Mouse (Mus musculus) CH12.LX (cell line): Measurements from ENCODE around the gene Scin. TPM values are rescaled to one million over a fixed set of nuclear protein-coding genes. Genes with fewer than 3 reads are reported as not detected.

Experiments used
- DNase-seq: peaks from one replicate; pipeline ENCODE4 v3.0.0-alpha.2; 2013; ENCODE audit errors: extremely low read depth
- H3K27ac ChIP-seq: 2 replicates; pipeline ENCODE4 v1.5.1; 2012; ENCODE audit warnings: low read depth, mild to moderate bottlenecking, control low read depth, moderate library complexity; ENCODE audit not compliant: insufficient read depth
- H3K27me3 ChIP-seq: replicated peaks from 2 replicates; pipeline ENCODE3; 2012; ENCODE audit warnings: inconsistent platforms
- H3K36me3 ChIP-seq, 2 experiments: replicated peaks in 1 of 2; 2 replicates each; pipeline versions ENCODE3 to v1.6.1; 2012; ENCODE audit warnings: inconsistent platforms in 1 of 2, low read length in 1 of 2, mild to moderate bottlenecking in 1 of 2, mixed read lengths in 1 of 2, moderate library complexity in 1 of 2; ENCODE audit not compliant: control insufficient read depth in 1 of 2, insufficient read depth in 1 of 2
- H3K4me1 ChIP-seq, 2 experiments: 2 replicates each; pipeline ENCODE4 v1.6.1; 2012; ENCODE audit warnings: inconsistent platforms in 1 of 2, moderate library complexity in 1 of 2; ENCODE audit not compliant: insufficient read depth in 2 of 2, control insufficient read depth in 1 of 2
- H3K4me2 ChIP-seq: 2 replicates; pipeline ENCODE4 v1.6.1; 2012; ENCODE audit warnings: low read depth, mild to moderate bottlenecking, control low read depth; ENCODE audit not compliant: poor library complexity, insufficient read depth, severe bottlenecking
- H3K4me3 ChIP-seq, 3 experiments: fragments of 150-350 bp in 1 of 3; sonication (generic) in 1 of 3; replicated peaks in 1 of 3; 2 replicates each; pipeline versions ENCODE3 to v1.5.1; 2011 to 2012; ENCODE audit warnings: low read depth in 2 of 3, low read length in 2 of 3, mild to moderate bottlenecking in 2 of 3, moderate library complexity in 2 of 3, control low read depth in 1 of 3, improper control_type of control experiment in 1 of 3, inconsistent platforms in 1 of 3, mixed read lengths in 1 of 3; ENCODE audit not compliant: poor library complexity in 1 of 3
- H3K79me2 ChIP-seq: replicated peaks from 2 replicates; pipeline ENCODE4 v1.6.1; 2012; ENCODE audit warnings: mild to moderate bottlenecking, moderate library complexity; ENCODE audit not compliant: control insufficient read depth, poor library complexity, insufficient read depth, severe bottlenecking; ENCODE audit errors: extremely low read depth
- H3K9ac ChIP-seq: 2 replicates; pipeline ENCODE4 v1.6.1; 2012; ENCODE audit warnings: low read depth, mild to moderate bottlenecking, control low read depth, moderate library complexity; ENCODE audit not compliant: insufficient read depth
- H3K9me3 ChIP-seq: replicated peaks from 2 replicates; pipeline ENCODE3; 2012; ENCODE audit warnings: low read length, inconsistent platforms, mixed read lengths
- BHLHE40 ChIP-seq: IDR thresholded peaks from 2 replicates; pipeline ENCODE4 v1.6.1; 2011; ENCODE audit warnings: mild to moderate bottlenecking, low read depth, low read length, improper control_type of control experiment
- E2F4 ChIP-seq: IDR thresholded peaks from 2 replicates; pipeline ENCODE4 v1.6.1; 2011; ENCODE audit warnings: low read depth, low read length, improper control_type of control experiment; ENCODE audit not compliant: insufficient replicate concordance
- ELF1 ChIP-seq: IDR thresholded peaks from 2 replicates; pipeline ENCODE4 v1.6.1; 2014; ENCODE audit warnings: low read depth, mild to moderate bottlenecking, inconsistent platforms, low read length, improper control_type of control experiment
- ETS1 ChIP-seq: conservative IDR thresholded peaks from 2 replicates; pipeline ENCODE4 v1.6.1; 2012; ENCODE audit warnings: low read depth, mild to moderate bottlenecking, inconsistent platforms, low read length, improper control_type of control experiment, moderate library complexity
- GABPA ChIP-seq: IDR thresholded peaks from 2 replicates; pipeline ENCODE4 v1.6.1; 2012; ENCODE audit warnings: low read depth, low read length, improper control_type of control experiment, inconsistent platforms; ENCODE audit not compliant: insufficient replicate concordance
- IRF4 ChIP-seq: IDR thresholded peaks from 2 replicates; pipeline ENCODE4 v1.6.1; 2014; ENCODE audit warnings: low read depth, mild to moderate bottlenecking, inconsistent platforms, low read length, improper control_type of control experiment
- JUN ChIP-seq: IDR thresholded peaks from 2 replicates; pipeline ENCODE4 v1.6.1; 2011; ENCODE audit warnings: low read depth, mild to moderate bottlenecking, low read length, improper control_type of control experiment, moderate library complexity; ENCODE audit not compliant: insufficient read depth
- KAT2A ChIP-seq: IDR thresholded peaks from 2 replicates; pipeline ENCODE4 v1.6.1; 2012; ENCODE audit warnings: low read length, improper control_type of control experiment, inconsistent platforms; ENCODE audit not compliant: insufficient replicate concordance
- MAFK ChIP-seq: IDR thresholded peaks from 2 replicates; pipeline ENCODE4 v1.6.1; 2011; ENCODE audit warnings: low read length, improper control_type of control experiment; ENCODE audit not compliant: insufficient replicate concordance
- MAZ ChIP-seq: IDR thresholded peaks from 2 replicates; pipeline ENCODE4 v1.6.1; 2012; ENCODE audit warnings: low read depth, mild to moderate bottlenecking, inconsistent platforms, low read length, improper control_type of control experiment, moderate library complexity
- MYC ChIP-seq: IDR thresholded peaks from 2 replicates; pipeline ENCODE4 v1.6.1; 2011; ENCODE audit warnings: low read depth, mild to moderate bottlenecking, improper control_type of control experiment, low read length
- NELFE ChIP-seq: IDR thresholded peaks from 2 replicates; pipeline ENCODE4 v1.6.1; 2011; ENCODE audit warnings: low read depth, low read length, improper control_type of control experiment
- NRF1 ChIP-seq: IDR thresholded peaks from 2 replicates; pipeline ENCODE4 v1.6.1; 2014; ENCODE audit warnings: low read depth, mild to moderate bottlenecking, inconsistent platforms, low read length, improper control_type of control experiment, moderate library complexity
- POLR2A ChIP-seq: IDR thresholded peaks from 2 replicates; pipeline ENCODE4 v1.6.1; 2011; ENCODE audit warnings: low read depth, mild to moderate bottlenecking, improper control_type of control experiment, low read length
- POLR2AphosphoS2 ChIP-seq: IDR thresholded peaks from 2 replicates; pipeline ENCODE4 v1.6.1; 2011; ENCODE audit warnings: low read depth, low read length, improper control_type of control experiment
- RCOR1 ChIP-seq: conservative IDR thresholded peaks from 2 replicates; pipeline ENCODE4 v1.6.1; 2012; ENCODE audit warnings: low read depth, mild to moderate bottlenecking, inconsistent platforms, low read length, improper control_type of control experiment
- SIN3A ChIP-seq: IDR thresholded peaks from 2 replicates; pipeline ENCODE4 v1.6.1; 2012; ENCODE audit warnings: low read length, improper control_type of control experiment, inconsistent platforms
- TBP ChIP-seq: conservative IDR thresholded peaks from 2 replicates; pipeline ENCODE4 v1.6.1; 2011; ENCODE audit warnings: low read depth, low read length, improper control_type of control experiment
- UBTF ChIP-seq: IDR thresholded peaks from 2 replicates; pipeline ENCODE4 v1.6.1; 2012; ENCODE audit warnings: low read depth, mild to moderate bottlenecking, inconsistent platforms, low read length, improper control_type of control experiment, moderate library complexity
- USF2 ChIP-seq: conservative IDR thresholded peaks from 2 replicates; pipeline ENCODE4 v1.6.1; 2011; ENCODE audit warnings: low read depth, low read length, improper control_type of control experiment
- ZNF384 ChIP-seq: IDR thresholded peaks from 2 replicates; pipeline ENCODE4 v1.6.1; 2012; ENCODE audit warnings: low read depth, low read length, improper control_type of control experiment, inconsistent platforms
- dilution Hi-C: fragments of 300-500 bp; cut with MboI; formaldehyde crosslinking; loops from 2 replicates; pipeline ENCODE4 v1.14.3; 2020; ENCODE audit warnings: low sequenced_read_pairs; ENCODE audit not compliant: extremely low pct_unique_long_range_greater_than_20kb, extremely low pct_ligation_motif_present
- in situ Hi-C: fragments of 300-500 bp; cut with MboI; formaldehyde crosslinking; loops from 3 replicates; pipeline ENCODE4 v1.14.3; 2019; ENCODE audit warnings: low sequenced_read_pairs, low pct_ligation_motif_present, low pct_unique_long_range_greater_than_20kb, mixed read lengths
- polyA plus RNA-seq: library from polyadenylated mRNA; unstranded; fragments of >175 nt; gene quantifications from 2 replicates; pipeline ENCODE4 v1.2.1, GENCODE M21; 2012; ENCODE audit warnings: low read depth; ENCODE audit not compliant: insufficient read length
- total RNA-seq, 2 experiments: library from RNA; depleted of rRNA; stranded (reverse); fragments of 300-350 nt in 1 of 2; fragments of >200 nt in 1 of 2; gene quantifications; 2 replicates each; pipeline ENCODE4 v1.2.3; 2012 to 2014

The Scin gene
- total and polyA plus RNA-seq, 3 experiments, result not detected

DNA sequence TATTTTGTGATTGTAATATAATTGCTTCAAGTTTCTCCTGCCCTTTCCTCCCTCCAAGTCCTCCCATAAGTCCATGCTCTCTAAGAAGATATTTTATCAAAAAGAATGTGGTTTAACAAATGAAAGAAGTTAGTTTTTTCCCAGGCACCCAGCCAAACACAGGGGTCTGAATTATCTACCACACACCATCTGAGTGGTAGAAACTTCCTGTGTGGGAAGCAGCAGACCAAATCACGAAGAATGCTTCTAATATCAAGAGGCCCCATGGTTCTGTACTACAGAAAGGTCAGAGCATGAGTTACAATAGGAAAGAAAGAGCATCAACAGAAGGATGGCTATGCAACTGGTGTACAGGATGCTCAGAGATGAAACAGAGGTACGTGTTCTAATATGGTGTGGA, 25.9 kb downstream of the Scin start:
- Histone ChIP-seq H3K79me2 (no peaks in the 10 kb centered on the region), H3K4me3 (no peak overlapping the region), H3K4me1 (peaks cover 0 to 10% of the 10 kb centered on the region in 2 experiments; a peak in 2 of 4 replicates), H3K27ac (no peak overlapping the region), H3K4me2 (no peak overlapping the region), H3K36me3 (no peaks in the 10 kb centered on the region), H3K27me3 (no peaks in the 10 kb centered on the region), H3K9me3 (no peaks in the 10 kb centered on the region), H3K9ac (no peak overlapping the region)
- TF ChIP-seq GABPA (no peak), MYC (no peak), POLR2A (no peak), MAFK (no peak), POLR2AphosphoS2 (no peak), IRF4 (no peak), JUN (no peak), TBP (no peak), RCOR1 (no peak), ELF1 (no peak), NRF1 (no peak), ZNF384 (no peak), USF2 (no peak), MAZ (no peak)
- dilution Hi-C loops, result no loop called here
- DNase-seq, result no peak
- in situ Hi-C loops, result no loop called here

DNA sequence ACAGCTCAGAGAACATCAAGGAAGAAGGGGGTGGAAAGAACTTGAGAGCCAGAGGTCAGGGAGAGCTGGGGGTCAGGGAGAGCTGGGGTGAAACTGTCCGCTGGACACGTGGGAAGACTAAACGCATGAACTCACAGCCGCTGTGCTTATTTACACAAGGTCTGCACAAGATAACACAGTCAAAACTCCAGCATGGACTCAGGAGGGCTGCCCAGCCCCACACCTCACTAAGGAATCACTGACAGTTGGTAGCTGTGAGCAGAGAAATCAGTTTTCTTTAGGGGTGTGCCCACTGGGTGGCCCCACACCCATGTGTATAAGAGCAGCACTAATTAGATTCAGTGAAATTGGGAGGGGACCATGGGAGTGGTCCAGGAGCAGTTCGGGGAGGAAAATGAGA, 27.2 kb downstream of the Scin start:
- dilution Hi-C loops (no loop called here), in situ Hi-C loops (no loop called here)
- Histone ChIP-seq H3K36me3 (no peaks in the 10 kb centered on the region), H3K27ac (no peak overlapping the region), H3K79me2 (no peaks in the 10 kb centered on the region), H3K4me2 (no peak overlapping the region), H3K4me1 (peaks cover 0 to 10% of the 10 kb centered on the region in 2 experiments; a peak in 2 of 4 replicates), H3K9me3 (no peaks in the 10 kb centered on the region), H3K9ac (no peak overlapping the region), H3K27me3 (no peaks in the 10 kb centered on the region), H3K4me3 (no peak overlapping the region)
- TF ChIP-seq MYC (no peak), IRF4 (no peak), ETS1 (no peak), SIN3A (no peak), BHLHE40 (no peak), KAT2A (no peak), E2F4 (no peak), RCOR1 (no peak), UBTF (no peak), USF2 (no peak), NELFE (no peak), ELF1 (no peak)
- DNase-seq, result no peak
